Mouse (Mus musculus): ENCODE measurements at regions not wholly inside any gene's neighbourhood (a gene's known extent, or its start where the extent isn't known, plus 50 kb on each side); places are given as distances from the start of the nearest gene placed in this dataset.

GRCm38 (mm10) chr3:113756773-113757172 lies 126.8 kb upstream of the Rnpc3 start:
- H3K27me3 ChIP-seq (replicated peaks) = no peaks in the 10 kb centered on the region
- H3K9ac ChIP-seq = no peak overlapping the region
- no peaks in the 10 kb centered on the region for H3K9me3 ChIP-seq (replicated peaks)
- H3K36me3 ChIP-seq = no peaks in the 10 kb centered on the region
- peak; percentile 55; the same call in 1 of the 2 replicates for ATAC-seq (ENCODE audit: insufficient number of reproducible peaks, low FRiP score)
- H3K27ac ChIP-seq (ENCODE audit: poor library complexity, severe bottlenecking) = no peak overlapping the region
- no peaks in the 10 kb centered on the region for H3K4me1 ChIP-seq (replicated peaks)
- H3K4me2 ChIP-seq = no peak overlapping the region
- WGBS = 39% methylated on average over 2 of the region's 2 CpGs
- no peak overlapping the region for H3K4me3 ChIP-seq

All from heart, embryonic 12.5 days (tissue).